Mouse (Mus musculus): ENCODE results near the gene Lama5. TPM values are rescaled to one million over a fixed set of nuclear protein-coding genes. Genes with fewer than 3 reads are reported as not detected.

Gene Lama5
- polyA plus RNA-seq, 1 experiment from 2014 or later, result 2.0 TPM

DNA sequence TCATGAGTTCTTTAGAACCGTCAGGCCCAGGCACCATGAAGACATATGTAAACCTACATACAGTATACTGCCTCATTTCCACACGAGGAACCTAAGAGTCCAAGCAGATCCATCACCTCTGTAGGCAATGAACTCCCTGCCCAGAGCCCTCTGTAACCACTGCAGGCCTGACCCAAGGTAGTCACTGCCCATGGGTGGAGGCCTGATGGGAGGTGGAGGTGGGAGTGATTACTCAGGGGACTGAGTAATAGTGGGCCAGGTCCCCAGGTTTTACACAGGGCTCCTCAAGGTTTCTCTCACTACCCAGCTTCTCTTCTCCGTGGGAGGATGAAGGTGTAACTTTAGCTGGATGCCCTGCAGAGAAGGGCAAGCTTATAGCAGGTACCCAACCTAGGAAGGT, 3.5 kb upstream of the Lama5 start:
- no peak for ATAC-seq (ENCODE audit: low read depth)
- 54% methylated on average over 3 of the region's 3 CpGs for WGBS (ENCODE audit: insufficient replicate concordance)
- Histone ChIP-seq H3K9me3 (replicated peaks; ENCODE audit: control insufficient read depth, low read length) (no peaks in the 10 kb centered on the region), H3K36me3 (ENCODE audit: control insufficient read depth, insufficient read depth) (no peaks in the 10 kb centered on the region), H3K27me3 (ENCODE audit: control insufficient read depth, insufficient read depth, low read depth, low read length) (peaks cover 34% of the 10 kb centered on the region), H3K4me3 (ENCODE audit: low read depth, low read length) (no peak overlapping the region), H3K4me2 (ENCODE audit: low read depth, low read length) (no peak overlapping the region), H3K27ac (ENCODE audit: low read length) (no peak overlapping the region), H3K9ac (ENCODE audit: low read depth, low read length) (no peak overlapping the region), H3K4me1 (ENCODE audit: control insufficient read depth, low read depth, low read length) (peaks cover 3% of the 10 kb centered on the region)

DNA sequence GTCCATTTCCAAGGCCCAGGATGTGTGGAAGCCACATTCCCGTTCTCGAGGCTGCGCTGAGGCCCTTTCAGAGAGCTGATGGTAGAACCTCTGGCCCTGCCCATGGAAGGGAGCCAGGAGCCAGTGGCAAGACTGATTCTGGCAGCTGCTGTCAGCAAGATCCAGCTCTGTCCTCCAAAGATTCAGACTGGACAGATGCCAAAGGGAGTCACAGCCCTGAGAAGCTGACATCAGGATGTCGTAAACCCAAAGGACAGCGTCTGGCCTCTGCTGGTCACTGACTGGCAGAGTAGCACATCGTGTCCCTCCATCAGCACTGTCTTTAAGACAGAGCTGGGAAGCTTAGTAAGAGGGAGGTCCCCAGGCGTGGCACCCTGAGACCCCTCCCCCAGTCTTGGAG, 2.9 kb upstream of the Lama5 start:
- Histone ChIP-seq H3K27ac (ENCODE audit: low read length) (no peak overlapping the region), H3K4me2 (ENCODE audit: low read depth, low read length) (no peak overlapping the region), H3K4me3 (ENCODE audit: low read depth, low read length) (no peak overlapping the region), H3K9me3 (replicated peaks; ENCODE audit: control insufficient read depth, low read length) (no peaks in the 10 kb centered on the region), H3K36me3 (ENCODE audit: control insufficient read depth, insufficient read depth) (no peaks in the 10 kb centered on the region), H3K27me3 (ENCODE audit: control insufficient read depth, insufficient read depth, low read depth, low read length) (peaks cover 39% of the 10 kb centered on the region), H3K9ac (ENCODE audit: low read depth, low read length) (no peak overlapping the region), H3K4me1 (ENCODE audit: control insufficient read depth, low read depth, low read length) (peaks cover 3% of the 10 kb centered on the region)
- ATAC-seq (ENCODE audit: low read depth), result no peak
- WGBS (ENCODE audit: insufficient replicate concordance), result 53% methylated on average over 7 of the region's 7 CpGs

DNA sequence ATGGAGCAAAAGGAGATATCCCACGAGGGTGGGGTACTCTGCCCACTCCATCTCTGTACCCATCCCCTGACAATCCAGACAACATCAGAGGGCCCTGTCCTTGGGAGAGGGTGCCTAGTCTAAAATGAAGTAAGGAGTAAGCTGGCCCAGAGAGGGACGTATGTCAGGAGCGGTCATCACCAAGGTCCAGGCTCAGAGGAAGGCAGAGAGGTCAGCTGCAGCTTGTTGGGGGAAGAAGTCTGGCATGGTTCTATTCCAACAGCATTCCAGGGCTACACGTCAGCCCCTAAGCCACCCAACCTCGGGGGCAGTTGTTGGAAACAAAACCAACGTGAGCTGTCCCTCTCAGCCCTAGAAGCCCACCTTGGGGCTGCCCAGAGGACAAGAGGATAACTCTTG, 2.4 kb upstream of the Lama5 start:
- Histone ChIP-seq H3K4me1 (ENCODE audit: control insufficient read depth, low read depth, low read length) (peaks cover 3% of the 10 kb centered on the region), H3K27me3 (ENCODE audit: control insufficient read depth, insufficient read depth, low read depth, low read length) (peaks cover 41% of the 10 kb centered on the region), H3K9me3 (replicated peaks; ENCODE audit: control insufficient read depth, low read length) (no peaks in the 10 kb centered on the region), H3K27ac (ENCODE audit: low read length) (no peak overlapping the region), H3K9ac (ENCODE audit: low read depth, low read length) (no peak overlapping the region), H3K4me2 (ENCODE audit: low read depth, low read length) (no peak overlapping the region), H3K36me3 (ENCODE audit: control insufficient read depth, insufficient read depth) (no peaks in the 10 kb centered on the region), H3K4me3 (ENCODE audit: low read depth, low read length) (no peak overlapping the region)
- no peak for ATAC-seq (ENCODE audit: low read depth)
- WGBS (ENCODE audit: insufficient replicate concordance), result 55% methylated on average over 6 of the region's 6 CpGs

DNA sequence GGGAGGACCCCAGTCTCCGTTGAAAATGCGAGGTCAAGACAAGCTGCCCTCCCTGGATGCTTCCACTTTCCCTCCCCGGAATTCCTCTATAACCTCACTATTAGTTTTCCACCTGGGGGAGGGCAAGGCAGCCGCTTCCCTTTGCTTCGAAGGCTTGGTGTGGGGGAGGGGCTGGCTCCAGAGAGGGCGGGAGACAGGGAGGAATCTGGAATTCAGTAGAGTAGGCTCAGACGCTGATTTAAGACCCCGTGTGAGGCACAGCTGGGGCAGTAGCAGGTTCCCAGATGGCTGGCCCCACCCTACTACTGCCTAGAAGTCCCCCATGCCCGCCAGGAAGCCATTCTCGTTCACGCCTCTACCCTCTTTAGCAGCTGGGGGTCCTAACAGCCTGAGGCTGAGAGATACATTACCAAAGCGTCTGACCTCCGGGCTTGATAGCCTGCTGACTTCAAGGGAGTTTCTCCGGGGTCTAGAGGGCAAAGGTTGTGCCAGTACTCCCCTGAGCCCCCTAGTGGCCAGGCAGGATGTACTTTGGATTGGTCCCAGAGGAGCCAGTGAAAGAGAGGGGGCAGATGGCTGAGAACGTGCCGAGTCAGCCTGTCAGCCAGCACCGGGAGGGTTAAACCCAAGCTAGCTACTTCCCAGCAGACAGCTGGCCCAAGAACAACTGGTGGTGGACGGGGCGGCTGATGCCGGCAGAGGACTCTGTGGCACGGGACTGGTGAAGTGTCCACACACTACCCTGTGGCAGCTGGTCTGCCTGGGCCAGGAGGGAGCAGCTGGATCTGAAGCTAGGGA, 1.8 kb upstream of the Lama5 start:
- H3K27me3 ChIP-seq (ENCODE audit: control insufficient read depth, insufficient read depth, low read depth, low read length), result peaks cover 41% of the 10 kb centered on the region
- ATAC-seq (ENCODE audit: low read depth), result peak; percentile 44; the same call in 1 of the 2 replicates

DNA sequence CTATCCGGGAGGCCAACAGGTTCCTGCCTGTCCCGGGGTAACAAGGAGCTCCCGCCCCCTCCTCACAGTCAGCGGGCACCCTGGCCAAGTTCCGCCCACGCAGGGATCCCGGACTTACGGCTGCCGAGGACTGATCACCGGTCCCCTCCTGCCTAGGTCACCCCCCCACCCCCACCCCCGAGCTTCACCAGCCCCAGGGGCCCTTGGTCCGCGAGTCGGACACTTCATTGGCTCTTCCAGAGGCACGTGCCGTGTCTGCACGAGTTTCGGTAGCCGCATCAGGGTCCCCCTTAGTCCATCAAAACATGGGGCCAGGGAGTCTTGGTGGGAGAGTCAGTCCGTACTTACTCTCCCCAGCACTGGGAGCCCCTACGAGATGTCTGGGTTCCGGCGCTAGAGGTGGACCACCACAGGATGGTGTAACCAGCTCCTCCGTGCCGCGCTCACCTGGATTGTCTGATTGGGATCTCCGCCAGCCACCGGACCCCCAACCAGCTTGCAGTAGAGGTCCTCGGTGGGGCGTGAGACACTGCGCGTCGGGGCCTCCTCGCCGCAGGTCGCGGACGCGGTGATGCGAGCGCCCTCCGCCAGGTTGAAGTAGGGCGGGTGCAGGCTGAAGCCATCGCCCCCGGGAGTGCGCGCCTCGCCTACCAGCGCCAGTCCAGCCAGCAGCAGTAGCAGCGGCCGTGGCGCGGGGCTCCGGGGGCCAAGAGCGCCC, 456 bp downstream of the Lama5 start:
- Histone ChIP-seq H3K36me3 (ENCODE audit: control insufficient read depth, insufficient read depth) (no peaks in the 10 kb centered on the region), H3K4me2 (ENCODE audit: low read depth, low read length) (peak overlapping the region; percentile 75), H3K27ac (ENCODE audit: low read length) (no peak overlapping the region), H3K9me3 (replicated peaks; ENCODE audit: control insufficient read depth, low read length) (no peaks in the 10 kb centered on the region), H3K4me3 (ENCODE audit: low read depth, low read length) (peak overlapping the region; percentile 58), H3K27me3 (ENCODE audit: control insufficient read depth, insufficient read depth, low read depth, low read length) (peaks cover 41% of the 10 kb centered on the region), H3K9ac (ENCODE audit: low read depth, low read length) (peak overlapping the region; percentile 35; the same call in 1 of the 2 replicates), H3K4me1 (ENCODE audit: control insufficient read depth, low read depth, low read length) (peaks cover 3% of the 10 kb centered on the region)
- 0 out of 2 replicates have a peak, but pooled peaks have one; percentile 2 for ATAC-seq (ENCODE audit: low read depth)
- under 1% methylated on average over 55 of the region's 55 CpGs for WGBS (ENCODE audit: insufficient replicate concordance)

More for the DNA sequence above, 1.8 kb upstream of the Lama5 start:
- Histone ChIP-seq H3K9me3 (replicated peaks; ENCODE audit: control insufficient read depth, low read length) (no peaks in the 10 kb centered on the region), H3K9ac (ENCODE audit: low read depth, low read length) (no peak overlapping the region), H3K36me3 (ENCODE audit: control insufficient read depth, insufficient read depth) (no peaks in the 10 kb centered on the region), H3K27ac (ENCODE audit: low read length) (no peak overlapping the region), H3K4me1 (ENCODE audit: control insufficient read depth, low read depth, low read length) (peaks cover 3% of the 10 kb centered on the region), H3K4me3 (ENCODE audit: low read depth, low read length) (peak overlapping the region; percentile 26), H3K4me2 (ENCODE audit: low read depth, low read length) (peak overlapping the region; percentile 47)
- WGBS (ENCODE audit: insufficient replicate concordance), result 3% methylated on average over 21 of the region's 21 CpGs

DNA sequence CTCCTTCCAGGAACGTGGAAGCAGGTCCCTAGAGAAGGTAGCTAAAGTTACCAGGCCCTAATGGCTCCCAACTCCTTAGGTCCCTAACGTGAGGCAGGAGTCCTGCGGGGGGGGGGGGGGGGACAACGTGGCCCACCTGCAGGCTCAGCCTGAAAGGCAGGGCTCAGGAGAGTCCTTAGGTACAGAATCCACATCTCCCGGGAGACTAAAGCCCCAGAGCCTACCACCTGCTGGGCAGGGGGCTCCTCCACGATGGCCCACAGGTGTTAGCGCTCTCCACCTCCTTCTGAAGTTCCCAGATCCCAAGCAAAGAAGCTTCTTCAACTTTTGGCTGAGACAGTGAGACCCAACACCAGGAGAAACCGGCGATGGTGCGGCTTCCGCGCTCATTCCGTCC, 1.0 kb downstream of the Lama5 start:
- Histone ChIP-seq H3K36me3 (ENCODE audit: control insufficient read depth, insufficient read depth) (no peaks in the 10 kb centered on the region), H3K4me1 (ENCODE audit: control insufficient read depth, low read depth, low read length) (peaks cover 3% of the 10 kb centered on the region), H3K27me3 (ENCODE audit: control insufficient read depth, insufficient read depth, low read depth, low read length) (peaks cover 41% of the 10 kb centered on the region), H3K4me3 (ENCODE audit: low read depth, low read length) (peak overlapping the region; percentile 58), H3K27ac (ENCODE audit: low read length) (no peak overlapping the region), H3K4me2 (ENCODE audit: low read depth, low read length) (peak overlapping the region; percentile 75), H3K9ac (ENCODE audit: low read depth, low read length) (no peak overlapping the region), H3K9me3 (replicated peaks; ENCODE audit: control insufficient read depth, low read length) (no peaks in the 10 kb centered on the region)
- no peak for ATAC-seq (ENCODE audit: low read depth)
- 7% methylated on average over 13 of the region's 13 CpGs for WGBS (ENCODE audit: insufficient replicate concordance)

DNA sequence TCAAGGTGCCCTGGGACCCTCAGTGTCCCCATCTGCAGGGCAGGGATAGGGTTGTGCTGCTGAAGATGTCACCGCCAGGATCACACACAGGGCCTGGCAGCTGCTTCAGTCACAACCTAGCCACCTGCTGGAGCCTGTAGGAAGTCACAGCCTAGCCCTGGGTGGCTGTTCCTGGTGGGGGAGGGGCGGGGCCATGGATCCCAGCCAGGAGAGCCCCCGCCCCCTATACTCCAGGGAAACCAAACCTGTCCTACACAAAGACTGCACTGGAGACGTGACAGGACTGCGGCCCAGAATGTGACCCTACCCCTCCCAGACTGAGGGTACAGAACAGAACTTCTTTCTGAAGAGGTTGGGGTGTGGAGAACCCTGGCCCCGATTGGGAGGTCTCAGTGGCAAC, 3.4 kb downstream of the Lama5 start:
- WGBS (ENCODE audit: insufficient replicate concordance), result 30% methylated on average over 6 of the region's 6 CpGs
- Histone ChIP-seq H3K9ac (ENCODE audit: low read depth, low read length) (no peak overlapping the region), H3K4me2 (ENCODE audit: low read depth, low read length) (no peak overlapping the region), H3K4me3 (ENCODE audit: low read depth, low read length) (no peak overlapping the region), H3K27me3 (ENCODE audit: control insufficient read depth, insufficient read depth, low read depth, low read length) (peaks cover 38% of the 10 kb centered on the region), H3K9me3 (replicated peaks; ENCODE audit: control insufficient read depth, low read length) (no peaks in the 10 kb centered on the region), H3K36me3 (ENCODE audit: control insufficient read depth, insufficient read depth) (no peaks in the 10 kb centered on the region), H3K4me1 (ENCODE audit: control insufficient read depth, low read depth, low read length) (peaks cover 3% of the 10 kb centered on the region), H3K27ac (ENCODE audit: low read length) (no peak overlapping the region)
- no peak for ATAC-seq (ENCODE audit: low read depth)

DNA sequence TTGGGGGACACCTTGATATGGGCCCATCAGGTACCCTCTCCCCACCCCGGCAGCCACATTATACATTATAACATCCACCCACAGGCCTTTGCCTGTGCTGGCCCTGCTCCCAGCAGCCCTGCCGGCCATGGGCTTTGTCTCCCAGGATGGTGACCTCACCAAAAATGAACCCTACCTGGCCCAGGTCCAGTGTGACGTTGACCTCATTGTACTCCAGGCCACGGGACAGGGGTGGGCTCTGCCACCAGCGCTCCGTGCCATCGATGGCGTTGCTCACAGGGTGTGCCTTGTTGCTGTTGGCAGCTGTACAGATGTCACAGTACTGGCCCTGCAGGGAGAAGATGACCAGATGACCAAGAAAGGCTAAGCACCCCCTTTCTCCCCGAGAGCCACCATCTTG, 4.6 kb downstream of the Lama5 start:
- WGBS (ENCODE audit: insufficient replicate concordance), result 66% methylated on average over 9 of the region's 9 CpGs
- no peaks in the 10 kb centered on the region for H3K9me3 ChIP-seq (replicated peaks; ENCODE audit: control insufficient read depth, low read length)
- ATAC-seq (ENCODE audit: low read depth), result no peak

DNA sequence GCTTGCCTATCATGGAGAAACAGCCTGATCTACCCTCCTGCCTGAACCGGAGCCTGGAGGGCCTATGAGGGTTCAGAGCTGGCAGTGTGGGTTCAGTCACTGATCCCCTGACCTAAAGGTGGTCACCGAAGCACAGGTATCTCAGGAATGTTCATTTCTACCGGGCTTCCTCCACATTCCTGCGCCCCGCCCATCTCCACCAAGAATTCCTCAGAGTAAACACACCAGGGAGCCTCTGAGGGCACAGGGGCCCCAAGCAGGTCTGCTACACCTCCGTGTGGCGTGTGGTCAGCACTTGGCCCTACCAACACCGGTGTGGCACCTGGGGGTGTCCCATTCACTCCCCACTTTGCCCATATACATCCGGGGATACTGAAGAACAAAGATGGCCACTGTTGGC, 5.5 kb downstream of the Lama5 start:
- Histone ChIP-seq H3K4me1 (ENCODE audit: control insufficient read depth, low read depth, low read length) (no peaks in the 10 kb centered on the region; the same call in 1 of the 2 replicates), H3K4me2 (ENCODE audit: low read depth, low read length) (no peak overlapping the region), H3K36me3 (ENCODE audit: control insufficient read depth, insufficient read depth) (no peaks in the 10 kb centered on the region), H3K9me3 (replicated peaks; ENCODE audit: control insufficient read depth, low read length) (no peaks in the 10 kb centered on the region), H3K9ac (ENCODE audit: low read depth, low read length) (no peak overlapping the region), H3K27me3 (ENCODE audit: control insufficient read depth, insufficient read depth, low read depth, low read length) (peaks cover 17% of the 10 kb centered on the region), H3K27ac (ENCODE audit: low read length) (no peak overlapping the region), H3K4me3 (ENCODE audit: low read depth, low read length) (no peak overlapping the region)
- WGBS (ENCODE audit: insufficient replicate concordance), result 62% methylated on average over 9 of the region's 9 CpGs
- no peak for ATAC-seq (ENCODE audit: low read depth)

More for the DNA sequence above, 4.6 kb downstream of the Lama5 start:
- no peak overlapping the region for H3K4me3 ChIP-seq (ENCODE audit: low read depth, low read length)
- peaks cover 26% of the 10 kb centered on the region for H3K27me3 ChIP-seq (ENCODE audit: control insufficient read depth, insufficient read depth, low read depth, low read length)
- no peak overlapping the region for H3K27ac ChIP-seq (ENCODE audit: low read length)
- H3K4me2 ChIP-seq (ENCODE audit: low read depth, low read length), result no peak overlapping the region
- H3K9ac ChIP-seq (ENCODE audit: low read depth, low read length), result no peak overlapping the region
- no peaks in the 10 kb centered on the region for H3K36me3 ChIP-seq (ENCODE audit: control insufficient read depth, insufficient read depth)
- H3K4me1 ChIP-seq (ENCODE audit: control insufficient read depth, low read depth, low read length), result no peaks in the 10 kb centered on the region; the same call in 1 of the 2 replicates
